Mouse (Mus musculus) cerebellum, postnatal 36 days (tissue): ENCODE results near the gene Ncf2.
A peak's percentile ranks its signal among the peaks of the same experiment; 100 is the strongest.
"Not testable (repeated sequence)": the region's sequence is repeated elsewhere in the genome, so short reads cannot be mapped to it uniquely, and the experiment has no call there.

Source experiments
- DNase-seq, 2 experiments: peaks; one replicate each; pipeline ENCODE4 v3.0.0; 2021 to 2022; ENCODE audit warnings: mixed read lengths in 2 of 2

The Ncf2 gene

GRCm38 (mm10) chr1:152799897-152800296, at the start of gene Ncf2:
TSS of gene Ncf2 (plus strand) at chr1:152800194.
- DNase-seq: no peak

- no peak for DNase-seq
These were observed 49.6 kb upstream of the Ncf2 start, which contains the start of gene Apobec4 for GRCm38 (mm10) chr1:152750312-152750965. TSS of gene Apobec4 (plus strand) at chr1:152750551.

GRCm38 (mm10) chr1:152761791-152762190, 38.2 kb upstream of the Ncf2 start:
- DNase-seq: no peak

- DNase-seq: peak; percentile 95 to 97
These were observed 33.8 kb upstream of the Ncf2 start, which contains the start of the genes Rgl1 and Arpc5 for GRCm38 (mm10) chr1:152766032-152766772. TSS of gene Rgl1 (minus strand) at chr1:152766351. TSS of gene Arpc5 (plus strand) at chr1:152766542.

GRCm38 (mm10) chr1:152766804-152767748, 32.9 kb upstream of the Ncf2 start:
- peak in 1 of 2 experiments; percentile 49 for DNase-seq

GRCm38 (mm10) chr1:152767749-152768488, 32.1 kb upstream of the Ncf2 start:
- peak; percentile 88 to 95 for DNase-seq

- DNase-seq: no peak
These were observed 29.0 kb upstream of the Ncf2 start for GRCm38 (mm10) chr1:152771016-152771415.

- DNase-seq: not testable (repeated sequence)
These were observed 25.4 kb upstream of the Ncf2 start for GRCm38 (mm10) chr1:152774601-152775000.

- peak; percentile 46 to 51 for DNase-seq
These were observed 20.8 kb upstream of the Ncf2 start for GRCm38 (mm10) chr1:152779071-152779737.

- DNase-seq: no peak
These were observed 15.4 kb upstream of the Ncf2 start for GRCm38 (mm10) chr1:152784620-152785019.

GRCm38 (mm10) chr1:152785446-152785845, 14.5 kb upstream of the Ncf2 start:
- DNase-seq: not testable (repeated sequence)

- no peak for DNase-seq
These were observed 13.0 kb upstream of the Ncf2 start for GRCm38 (mm10) chr1:152786953-152787352.

GRCm38 (mm10) chr1:152788121-152788660, 11.8 kb upstream of the Ncf2 start:
- DNase-seq: no peak

GRCm38 (mm10) chr1:152790254-152790653, 9.7 kb upstream of the Ncf2 start:
- DNase-seq: peak in 1 of 2 experiments; percentile 21

GRCm38 (mm10) chr1:152790821-152791220, 9.2 kb upstream of the Ncf2 start:
- DNase-seq: no peak

GRCm38 (mm10) chr1:152791269-152791668, 8.7 kb upstream of the Ncf2 start:
- DNase-seq: no peak

- DNase-seq: peak in 1 of 2 experiments; percentile 16
These were observed 7.1 kb upstream of the Ncf2 start for GRCm38 (mm10) chr1:152792736-152793494.

GRCm38 (mm10) chr1:152793495-152794130, 6.4 kb upstream of the Ncf2 start:
- no peak for DNase-seq

GRCm38 (mm10) chr1:152795688-152796255, 4.2 kb upstream of the Ncf2 start:
- DNase-seq: no peak
